Mouse (Mus musculus) heart, embryonic 16.5 days (tissue): ENCODE data around the gene Helb. TPM values are rescaled to one million over a fixed set of nuclear protein-coding genes. Genes with fewer than 3 reads are reported as not detected.

ENCODE experiments used
- ATAC-seq: fragments of 200-750 bp; cut with Nextera tagmentation; replicated peaks from 2 replicates; pipeline ENCODE4 v1.8.0; 2017; ENCODE audit warnings: moderate number of reproducible peaks; ENCODE audit not compliant: insufficient read depth, low FRiP score; ENCODE audit errors: extremely low read depth
- H3K27ac ChIP-seq: fragments of 300-500 bp; sonication (generic); 2 replicates; pipeline ENCODE4 v1.5.1; 2014; ENCODE audit warnings: mild to moderate bottlenecking, low read length, control low read depth, moderate library complexity
- H3K27me3 ChIP-seq: fragments of 300-500 bp; sonication (generic); 2 replicates; pipeline ENCODE4 v1.6.1; 2014; ENCODE audit warnings: low read length, mixed read lengths; ENCODE audit not compliant: control insufficient read depth, insufficient read depth
- H3K36me3 ChIP-seq: fragments of 300-500 bp; sonication (generic); 2 replicates; pipeline ENCODE4 v1.6.1; 2014; ENCODE audit not compliant: control insufficient read depth, insufficient read depth
- H3K4me1 ChIP-seq: fragments of 300-500 bp; sonication (generic); 2 replicates; pipeline ENCODE4 v1.6.1; 2014; ENCODE audit warnings: low read length, mixed read lengths; ENCODE audit not compliant: control insufficient read depth, insufficient read depth
- H3K4me2 ChIP-seq: fragments of 300-500 bp; sonication (generic); 2 replicates; pipeline ENCODE4 v1.6.1; 2014; ENCODE audit warnings: low read depth, mild to moderate bottlenecking, control low read depth, low read length
- H3K4me3 ChIP-seq: fragments of 300-500 bp; sonication (generic); 2 replicates; pipeline ENCODE4 v1.5.1; 2014; ENCODE audit warnings: mild to moderate bottlenecking, control low read depth, low read length
- H3K9ac ChIP-seq: fragments of 300-500 bp; sonication (generic); 2 replicates; pipeline ENCODE4 v1.6.1; 2014; ENCODE audit warnings: low read length, control low read depth
- H3K9me3 ChIP-seq: fragments of 300-500 bp; sonication (generic); replicated peaks from 2 replicates; pipeline ENCODE4 v1.6.1; 2016; ENCODE audit warnings: low read length; ENCODE audit not compliant: control insufficient read depth
- WGBS: fragments of 180-500 bp; shearing (Covaris S2); extraction: QIAGEN DNeasy Blood & Tissue Kit; methylation state at CpG from one replicate; pipeline ENCODE4 v1.1.7; 2014; 5-methylcytosine and 5-hydroxymethylcytosine counted together
- polyA plus RNA-seq: library from polyadenylated mRNA; unstranded; fragments of >200 nt; fragmentation: Nextera tagmentation; extraction: Ambion mirVana; gene quantifications from 2 replicates; pipeline ENCODE4 v1.2.1, GENCODE M21; 2015

The Helb gene
- polyA plus RNA-seq = 7.2 and 9.1 TPM in 2 replicates

GRCm38 (mm10) chr10:120112507-120113396, at the start of gene Helb:
Gene Helb (minus strand): TSS chr10:120112987.
- peak within 1 kb of the TSS; percentile 89 for H3K27ac ChIP-seq

GRCm38 (mm10) chr10:120160533-120160932, 47.7 kb upstream of the Helb start:
- ATAC-seq = no peak
- Histone ChIP-seq H3K36me3 (no peaks in the 10 kb centered on the region), H3K27ac (no peak overlapping the region), H3K27me3 (no peaks in the 10 kb centered on the region), H3K9me3 (no peaks in the 10 kb centered on the region), H3K4me2 (no peak overlapping the region), H3K9ac (no peak overlapping the region), H3K4me3 (no peak overlapping the region), H3K4me1 (no peaks in the 10 kb centered on the region)
- WGBS = 84% methylated on average over 9 of the region's 9 CpGs

More at GRCm38 (mm10) chr10:120112507-120113396, at the start of gene Helb:
- Histone ChIP-seq H3K4me3 (peak within 1 kb of the TSS; percentile 67), H3K4me2 (peak within 1 kb of the TSS; percentile 69), H3K36me3 (no peaks in the 10 kb centered on the region; the same call in 1 of the 2 replicates), H3K9me3 (no peaks in the 10 kb centered on the region), H3K27me3 (no peaks in the 10 kb centered on the region), H3K4me1 (peaks cover 4% of the 10 kb centered on the region; the same call in 1 of the 2 replicates), H3K9ac (peak within 1 kb of the TSS; percentile 79)
- WGBS = under 1% methylated on average over 55 of the region's 55 CpGs
- peak; percentile 100 for ATAC-seq

- H3K4me2 ChIP-seq = no peak overlapping the region
- no peaks in the 10 kb centered on the region for H3K9me3 ChIP-seq
- no peak overlapping the region for H3K9ac ChIP-seq
- H3K27me3 ChIP-seq = no peaks in the 10 kb centered on the region
- H3K4me1 ChIP-seq = no peaks in the 10 kb centered on the region
- no peaks in the 10 kb centered on the region for H3K36me3 ChIP-seq
- H3K27ac ChIP-seq = no peak overlapping the region
- no peak for ATAC-seq
- 89% methylated on average over 2 of the region's 2 CpGs for WGBS
- no peak overlapping the region for H3K4me3 ChIP-seq
Observed at GRCm38 (mm10) chr10:120153911-120154310, 41.1 kb upstream of the Helb start.

- Histone ChIP-seq H3K36me3 (no peaks in the 10 kb centered on the region), H3K9me3 (no peaks in the 10 kb centered on the region), H3K9ac (no peak overlapping the region), H3K4me1 (no peaks in the 10 kb centered on the region), H3K4me3 (no peak overlapping the region), H3K4me2 (no peak overlapping the region), H3K27ac (no peak overlapping the region), H3K27me3 (no peaks in the 10 kb centered on the region)
- WGBS = 85% methylated on average over 7 of the region's 7 CpGs
- no peak for ATAC-seq
Observed at GRCm38 (mm10) chr10:120151672-120152071, 38.9 kb upstream of the Helb start.

- no peak overlapping the region for H3K9ac ChIP-seq
- H3K27ac ChIP-seq = no peak overlapping the region
- 61% methylated on average over 10 of the region's 10 CpGs for WGBS
- H3K4me2 ChIP-seq = no peak overlapping the region
- H3K4me3 ChIP-seq = no peak overlapping the region
- H3K27me3 ChIP-seq = no peaks in the 10 kb centered on the region
- no peak for ATAC-seq
- H3K9me3 ChIP-seq = peaks cover 17% of the 10 kb centered on the region
- H3K4me1 ChIP-seq = no peaks in the 10 kb centered on the region
- H3K36me3 ChIP-seq = no peaks in the 10 kb centered on the region
Observed at GRCm38 (mm10) chr10:120140916-120141516, 28.2 kb upstream of the Helb start.

GRCm38 (mm10) chr10:120140193-120140592, 27.4 kb upstream of the Helb start:
- Histone ChIP-seq H3K4me3 (no peak overlapping the region), H3K4me2 (no peak overlapping the region), H3K36me3 (no peaks in the 10 kb centered on the region), H3K9me3 (peaks cover 15% of the 10 kb centered on the region), H3K27me3 (no peaks in the 10 kb centered on the region), H3K4me1 (no peaks in the 10 kb centered on the region), H3K9ac (no peak overlapping the region), H3K27ac (no peak overlapping the region)
- WGBS = 55% methylated on average over 4 of the region's 4 CpGs
- no peak for ATAC-seq

GRCm38 (mm10) chr10:120136020-120136562, 23.3 kb upstream of the Helb start:
- 76% methylated on average over 12 of the region's 12 CpGs for WGBS

GRCm38 (mm10) chr10:120133697-120134096, 20.9 kb upstream of the Helb start:
- no peak overlapping the region for H3K4me2 ChIP-seq
- no peak overlapping the region for H3K4me3 ChIP-seq
- no peak overlapping the region for H3K27ac ChIP-seq
- 54% methylated on average over 11 of the region's 11 CpGs for WGBS
- no peaks in the 10 kb centered on the region for H3K27me3 ChIP-seq
- H3K9me3 ChIP-seq = no peaks in the 10 kb centered on the region
- no peak for ATAC-seq
- no peaks in the 10 kb centered on the region for H3K4me1 ChIP-seq
- no peak overlapping the region for H3K9ac ChIP-seq
- no peaks in the 10 kb centered on the region for H3K36me3 ChIP-seq

More at GRCm38 (mm10) chr10:120136020-120136562, 23.3 kb upstream of the Helb start:
- Histone ChIP-seq H3K9ac (no peak overlapping the region), H3K4me1 (no peaks in the 10 kb centered on the region), H3K4me3 (no peak overlapping the region), H3K27me3 (no peaks in the 10 kb centered on the region), H3K9me3 (no peaks in the 10 kb centered on the region), H3K36me3 (no peaks in the 10 kb centered on the region), H3K4me2 (no peak overlapping the region), H3K27ac (no peak overlapping the region)
- no peak for ATAC-seq

- H3K9me3 ChIP-seq = no peaks in the 10 kb centered on the region
- 59% methylated on average over 16 of the region's 16 CpGs for WGBS
- H3K36me3 ChIP-seq = no peaks in the 10 kb centered on the region
- H3K4me1 ChIP-seq = no peaks in the 10 kb centered on the region
- H3K4me2 ChIP-seq = no peak overlapping the region
- no peaks in the 10 kb centered on the region for H3K27me3 ChIP-seq
- no peak overlapping the region for H3K4me3 ChIP-seq
- ATAC-seq = no peak
- no peak overlapping the region for H3K27ac ChIP-seq
- no peak overlapping the region for H3K9ac ChIP-seq
Observed at GRCm38 (mm10) chr10:120130621-120131020, 17.8 kb upstream of the Helb start.
